Mouse (Mus musculus) layer of hippocampus, adult 8-10 months (tissue): ENCODE results near the gene Pam. TPM values are rescaled to one million over a fixed set of nuclear protein-coding genes. Genes with fewer than 3 reads are reported as not detected.
A peak's percentile ranks its signal among the peaks of the same experiment; 100 is the strongest.
"Not testable (repeated sequence)": the region's sequence is repeated elsewhere in the genome, so short reads cannot be mapped to it uniquely, and the experiment has no call there.

Experiments
- DNase-seq, 2 experiments: peaks; one replicate each; pipeline ENCODE4 v3.0.0; 2022; ENCODE audit warnings: low spot score in 2 of 2
- total RNA-seq, 4 experiments: library from RNA; stranded (reverse); gene quantifications; 2 replicates each; pipeline ENCODE4 v1.2.4; 2022

Gene Pam
- total RNA-seq, 4 experiments from 2014 or later = 190 to 224 (median 205) TPM

DNA sequence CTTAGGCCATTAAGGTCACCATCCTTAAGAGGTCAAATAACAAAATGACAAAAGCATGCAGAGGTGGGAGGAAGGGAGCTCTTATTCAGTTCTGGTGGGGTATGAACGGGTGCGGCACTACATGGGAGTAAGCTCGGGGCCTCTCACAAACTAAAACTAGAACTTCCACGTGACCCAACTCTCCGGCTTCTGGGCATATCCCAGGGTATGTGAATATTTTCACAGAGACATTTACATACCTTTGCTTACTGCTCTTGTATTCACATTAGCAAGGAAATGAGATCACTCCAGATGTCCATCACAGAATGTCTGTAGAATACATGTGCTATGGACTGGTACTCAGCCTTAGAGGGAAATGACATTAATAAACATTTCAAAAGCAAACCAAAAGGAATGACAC lies 323.7 kb downstream of the Pam start:
- no peak for DNase-seq

DNA sequence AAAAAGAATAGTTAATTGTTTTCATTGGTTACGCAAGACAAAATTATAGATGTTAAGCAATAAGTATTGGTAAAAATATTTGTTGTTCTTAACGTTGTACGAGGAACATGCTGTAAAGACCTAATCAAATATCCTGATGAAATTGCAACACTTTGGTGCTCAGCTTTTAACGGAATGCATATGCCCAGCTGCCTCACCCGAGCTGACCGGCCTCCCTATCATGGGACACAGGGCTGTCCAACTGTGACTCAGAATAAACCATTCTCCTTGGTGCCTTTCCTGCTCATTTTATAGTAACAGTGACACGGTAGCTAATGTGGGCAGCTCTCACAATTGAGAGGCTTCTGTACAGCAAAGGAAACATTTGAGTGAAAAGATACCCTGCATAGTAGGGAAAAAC lies 324.3 kb downstream of the Pam start:
- DNase-seq = no peak

- peak; percentile 92 to 93 for DNase-seq
These were observed 325.3 kb downstream of the Pam start, which contains the start of the genes Gin1 and Ppip5k2 for GRCm38 (mm10) chr1:97769904-97770753. Gin1 (plus strand) TSS chr1:97770172. Ppip5k2 (minus strand) TSS chr1:97770411.

GRCm38 (mm10) chr1:97769294-97769903 lies 326.0 kb downstream of the Pam start:
- DNase-seq = no peak

DNA sequence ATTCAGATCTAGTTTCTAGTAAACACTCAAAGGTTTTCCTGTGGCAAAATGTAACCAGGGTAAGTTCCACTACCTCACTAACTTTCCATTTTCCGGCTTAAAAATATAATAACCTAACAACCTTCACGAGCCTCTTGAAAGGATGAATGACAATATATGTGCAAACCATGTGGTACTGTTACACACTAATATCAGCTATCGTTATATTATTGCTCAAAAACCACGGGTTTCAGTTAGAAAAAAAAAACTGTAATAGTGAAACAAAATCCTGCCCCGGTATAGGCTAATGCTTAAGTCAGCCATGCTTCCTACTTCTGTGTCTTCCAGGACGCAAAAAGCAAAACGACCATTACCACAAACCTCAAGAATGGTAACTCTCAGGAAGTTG lies 326.5 kb downstream of the Pam start:
- DNase-seq = no peak

- no peak for DNase-seq
These were observed 327.4 kb downstream of the Pam start for GRCm38 (mm10) chr1:97768089-97768488.

DNA sequence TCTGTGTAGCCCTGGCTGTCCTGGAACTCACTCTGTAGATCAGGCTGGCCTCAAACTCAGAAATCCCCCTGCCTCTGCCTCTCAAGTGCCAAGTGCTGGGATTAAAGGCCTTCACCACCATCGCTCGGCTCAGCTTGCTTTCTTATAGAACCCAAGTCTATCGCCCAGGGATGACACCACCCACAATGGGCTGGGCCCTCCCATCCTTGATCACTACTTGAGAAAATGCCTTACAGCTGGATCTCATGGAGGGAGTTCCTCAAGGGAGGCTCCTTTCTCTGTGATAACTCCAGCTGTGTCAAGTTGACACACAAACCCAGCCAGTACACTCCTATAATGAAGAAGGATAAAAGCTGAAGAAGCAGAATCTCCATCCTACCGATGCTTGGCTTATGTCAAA lies 329.7 kb downstream of the Pam start:
- not testable (repeated sequence) for DNase-seq

GRCm38 (mm10) chr1:97761477-97761876 lies 334.0 kb downstream of the Pam start:
- DNase-seq = no peak

- no peak for DNase-seq
These were observed 334.8 kb downstream of the Pam start for GRCm38 (mm10) chr1:97760598-97760997.

DNA sequence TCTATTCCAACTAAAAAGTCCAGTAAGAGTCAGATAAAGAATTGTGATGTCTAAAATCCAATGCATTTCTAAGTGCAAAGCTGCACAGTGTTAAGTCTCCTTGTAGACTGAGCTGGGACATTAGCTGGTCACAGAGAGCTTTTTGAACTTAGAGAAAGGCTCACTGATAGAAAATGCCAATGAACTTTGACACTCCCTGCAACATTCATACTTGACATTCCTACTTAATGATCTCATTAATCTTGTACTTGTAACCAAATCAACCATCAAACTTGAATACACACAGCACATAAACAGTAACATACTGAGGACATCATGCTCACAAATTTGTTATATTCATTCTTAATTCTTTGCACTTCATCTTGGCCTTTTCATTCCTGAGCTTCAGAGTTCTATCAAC lies 335.6 kb downstream of the Pam start:
- DNase-seq = no peak

DNA sequence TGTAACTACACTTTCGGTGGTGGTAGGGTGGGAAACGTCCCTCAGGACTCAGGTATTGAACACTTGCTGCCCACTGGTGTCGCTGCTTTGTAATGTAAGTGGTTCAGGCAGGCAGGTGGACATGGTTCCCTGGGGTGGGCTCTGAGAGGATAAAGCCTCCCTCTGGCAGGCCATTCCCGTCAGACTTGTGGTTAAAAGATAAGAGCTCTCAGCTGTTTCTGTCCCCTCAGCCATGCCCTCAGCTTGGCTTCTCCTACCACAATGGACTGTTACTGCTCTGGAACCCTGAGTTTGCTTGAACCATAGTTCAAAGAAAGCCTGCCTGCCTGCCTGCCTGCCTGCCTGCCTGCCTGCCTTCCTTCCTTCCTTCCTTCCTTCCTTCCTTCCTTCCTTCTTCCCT lies 341.1 kb downstream of the Pam start:
- DNase-seq = no peak

- DNase-seq = no peak
These were observed 342.2 kb downstream of the Pam start for GRCm38 (mm10) chr1:97753216-97753615.

DNA sequence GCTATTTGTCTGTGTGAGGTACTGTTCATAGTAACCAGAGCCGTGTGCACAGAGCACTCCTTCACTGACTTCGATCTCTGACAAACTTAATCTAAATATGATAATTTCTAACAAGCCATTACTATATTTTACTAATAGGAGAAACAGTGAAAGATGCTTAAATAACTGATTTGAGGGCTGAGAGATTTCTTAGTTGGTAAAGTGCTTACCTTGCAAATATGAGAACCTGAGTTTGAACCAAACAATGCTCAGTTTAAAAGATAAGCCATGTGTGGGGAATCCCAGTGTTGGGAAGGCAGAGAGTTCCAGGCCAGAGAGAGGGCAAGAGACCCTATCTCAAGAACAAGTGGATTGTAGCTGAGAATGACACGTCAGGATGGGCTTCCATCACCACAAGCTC lies 347.3 kb downstream of the Pam start:
- DNase-seq = no peak

DNA sequence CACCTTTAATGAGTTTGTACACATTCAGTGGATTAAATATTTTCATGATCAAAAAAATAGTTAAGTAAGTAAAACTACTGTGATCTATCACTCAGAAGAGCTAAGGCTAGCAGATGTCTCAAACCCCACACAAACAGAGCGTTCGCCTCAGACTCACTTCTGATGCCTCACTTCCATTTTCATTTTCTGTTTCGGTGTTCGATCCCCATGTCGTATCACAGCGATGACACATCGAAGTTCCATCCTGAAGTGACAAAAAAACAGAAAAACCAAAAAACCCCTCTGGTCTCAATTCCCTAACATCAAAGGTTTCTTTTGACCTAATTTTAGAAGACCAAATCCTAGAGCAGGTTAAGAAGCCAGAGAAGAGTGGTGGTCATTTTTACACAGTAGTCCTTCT lies 349.2 kb downstream of the Pam start:
- DNase-seq = no peak

DNA sequence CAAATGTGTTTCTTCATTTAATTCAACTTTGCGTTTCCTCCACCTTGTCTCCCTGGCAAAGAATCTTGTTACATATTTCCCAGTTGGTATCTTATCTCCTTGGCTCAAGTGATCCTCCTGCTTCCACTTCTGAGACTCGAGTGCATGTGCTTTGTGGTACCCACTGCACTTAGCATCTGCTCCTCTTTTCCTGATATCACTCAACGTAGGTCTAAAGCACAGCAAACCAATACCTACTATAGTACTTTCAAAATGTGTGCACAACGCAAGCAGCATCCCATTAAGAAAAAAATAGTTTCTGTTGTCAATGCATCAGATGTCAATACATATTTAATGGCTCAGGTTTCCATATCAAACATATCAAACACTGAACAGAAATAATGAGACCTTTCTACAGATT lies 349.7 kb downstream of the Pam start:
- no peak for DNase-seq
